Mouse (Mus musculus) bone marrow, adult 2 months (tissue): ENCODE measurements at regions not wholly inside any gene's neighbourhood (a gene's known extent, or its start where the extent isn't known, plus 50 kb on each side); places are given as distances from the start of the nearest gene placed in this dataset.

Experiments used
- CTCF ChIP-seq: fragments of 200-500 bp; IDR thresholded peaks from 2 replicates; pipeline ENCODE4 v1.5.1; 2011; ENCODE audit warnings: low read length, control low read depth; ENCODE audit not compliant: control insufficient read depth, insufficient read depth
- POLR2A ChIP-seq: fragments of 200-500 bp; IDR thresholded peaks from 2 replicates; pipeline ENCODE4 v1.6.1; 2011; ENCODE audit warnings: low read depth, mild to moderate bottlenecking, control low read depth, low read length, borderline replicate concordance; ENCODE audit not compliant: control insufficient read depth

GRCm38 (mm10) chr2:166487688-166488087 lies 225.9 kb downstream of the Prex1 start:
- TF ChIP-seq CTCF (no peak), POLR2A (no peak)
